Mouse (Mus musculus): Measurements from ENCODE around the gene Plpp4.

DNA sequence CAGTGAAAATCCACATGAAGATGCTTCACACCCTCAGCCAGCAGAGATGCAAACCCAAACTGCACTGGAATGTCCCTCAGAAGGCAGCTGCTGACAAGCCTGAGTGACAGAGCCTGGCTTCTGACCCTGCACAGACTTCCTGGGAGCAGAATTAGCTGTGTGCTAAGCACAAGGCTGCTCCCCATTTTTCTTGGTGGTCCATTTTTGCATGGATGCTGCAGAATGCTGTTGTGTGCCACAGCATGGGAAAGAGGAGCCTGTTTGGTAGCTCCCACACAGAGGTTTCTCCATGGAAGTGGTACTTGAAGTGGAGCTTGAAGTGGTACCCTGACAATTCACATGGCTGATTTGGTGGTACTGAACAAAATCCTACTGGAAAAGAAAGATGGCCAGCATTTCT lies 5.8 kb upstream of the Plpp4 start:
- TF ChIP-seq CTCF (conservative IDR thresholded peaks at IDR 0.05 in 1 of 2, IDR thresholded peaks at IDR 0.05 in 1 of 2; ENCODE audit: low read depth in 2 of 2, low read length in 2 of 2), result no peak
- TF ChIP-seq SMC3 (IDR thresholded peaks at IDR 0.05; ENCODE audit: low read depth, low read length), result no peak
- no peak for TF ChIP-seq MAFK (IDR thresholded peaks at IDR 0.05; ENCODE audit: insufficient replicate concordance, low read length)
- TF ChIP-seq ZNF384 (IDR thresholded peaks at IDR 0.05; ENCODE audit: low read depth, low read length), result no peak
- TF ChIP-seq ZKSCAN1 (IDR thresholded peaks at IDR 0.05; ENCODE audit: borderline replicate concordance, low read depth, low read length), result no peak
- TF ChIP-seq POLR2A (IDR thresholded peaks at IDR 0.05; ENCODE audit: low read depth, low read length), result no peak
- TF ChIP-seq UBTF (IDR thresholded peaks at IDR 0.05; ENCODE audit: low read depth, low read length), result no peak
- no peak for TF ChIP-seq ETS1 (conservative IDR thresholded peaks at IDR 0.05; ENCODE audit: low read depth, low read length)
- no peak for TF ChIP-seq USF2 (conservative IDR thresholded peaks at IDR 0.05; ENCODE audit: low read depth, low read length)
